Mouse (Mus musculus) intestine, postnatal 0 days (tissue): Measurements from ENCODE around the gene Canx. TPM values are rescaled to one million over a fixed set of nuclear protein-coding genes. Genes with fewer than 3 reads are reported as not detected.

ENCODE experiments used
- ATAC-seq: fragments of 200-750 bp; cut with Nextera tagmentation; 2 replicates; pipeline ENCODE4 v1.8.0; 2017; ENCODE audit warnings: mild to moderate bottlenecking, moderate TSS enrichment, moderate library complexity
- H3K27ac ChIP-seq: fragments of 300-500 bp; sonication (generic); 2 replicates; pipeline ENCODE4 v1.5.1; 2014; ENCODE audit warnings: mild to moderate bottlenecking, low read depth, low read length, moderate library complexity
- H3K27me3 ChIP-seq: fragments of 300-500 bp; sonication (generic); replicated peaks from 2 replicates; pipeline ENCODE4 v1.6.1; 2014; ENCODE audit warnings: low read length, mixed read lengths; ENCODE audit not compliant: control insufficient read depth, insufficient read depth
- H3K36me3 ChIP-seq: fragments of 300-500 bp; sonication (generic); 2 replicates; pipeline ENCODE4 v1.6.1; 2014; ENCODE audit warnings: mild to moderate bottlenecking, moderate library complexity; ENCODE audit not compliant: control insufficient read depth, insufficient read depth
- H3K4me1 ChIP-seq: fragments of 300-500 bp; sonication (generic); replicated peaks from 2 replicates; pipeline ENCODE4 v1.6.1; 2014; ENCODE audit warnings: antibody characterized with exemption, low read length, mixed read lengths; ENCODE audit not compliant: control insufficient read depth, insufficient read depth
- H3K4me2 ChIP-seq: fragments of 300-500 bp; sonication (generic); replicated peaks from 2 replicates; pipeline ENCODE4 v1.6.1; 2014; ENCODE audit warnings: low read depth, mild to moderate bottlenecking, moderate library complexity
- H3K4me3 ChIP-seq: fragments of 300-500 bp; sonication (generic); 2 replicates; pipeline ENCODE4 v1.5.1; 2014; ENCODE audit warnings: low read depth, low read length
- H3K9ac ChIP-seq: fragments of 300-500 bp; sonication (generic); 2 replicates; pipeline ENCODE4 v1.6.1; 2014; ENCODE audit warnings: mild to moderate bottlenecking, low read depth, low read length
- H3K9me3 ChIP-seq: fragments of 300-500 bp; sonication (generic); 2 replicates; pipeline ENCODE4 v1.6.1; 2016; ENCODE audit warnings: mixed run types; ENCODE audit not compliant: control insufficient read depth
- CTCF ChIP-seq: sonication (generic); IDR thresholded peaks from 2 replicates; pipeline ENCODE4 v1.5.1; 2016; ENCODE audit warnings: low read depth, mild to moderate bottlenecking, control low read depth, antibody characterized with exemption, moderate library complexity
- WGBS: fragments of 180-500 bp; shearing (Covaris S2); extraction: QIAGEN DNeasy Blood & Tissue Kit; methylation state at CpG from one replicate; pipeline ENCODE4 v1.1.7; 2014; 5-methylcytosine and 5-hydroxymethylcytosine counted together
- microRNA counts: library from miRNA; unstranded; fragments of <30 nt; microRNA quantifications from one replicate; lab custom pipeline; 2016
- microRNA-seq: library from miRNA; unstranded; fragments of <30 nt; microRNA quantifications from one replicate; pipeline ENCODE4, GENCODE M21; 2016
- polyA plus RNA-seq: library from polyadenylated mRNA; unstranded; fragments of >200 nt; fragmentation: Nextera tagmentation; extraction: Ambion mirVana; gene quantifications from 2 replicates; pipeline ENCODE4 v1.2.1, GENCODE M21; 2015

Canx gene
- polyA plus RNA-seq, 1 experiment from 2014 or later = 181 TPM

GRCm38 (mm10) chr11:50252684-50253265 lies 72.7 kb downstream of the Canx start:
- H3K9me3 ChIP-seq = no peaks in the 10 kb centered on the region
- H3K4me3 ChIP-seq = no peak overlapping the region
- no peak overlapping the region for H3K4me2 ChIP-seq
- H3K4me1 ChIP-seq = no peaks in the 10 kb centered on the region
- H3K27me3 ChIP-seq = no peaks in the 10 kb centered on the region
- no peak for ATAC-seq
- no peak for TF ChIP-seq CTCF
- no peak overlapping the region for H3K27ac ChIP-seq
- 47% methylated on average over 11 of the region's 11 CpGs for WGBS
- H3K9ac ChIP-seq = no peak overlapping the region
- H3K36me3 ChIP-seq = peaks cover 12% of the 10 kb centered on the region

DNA sequence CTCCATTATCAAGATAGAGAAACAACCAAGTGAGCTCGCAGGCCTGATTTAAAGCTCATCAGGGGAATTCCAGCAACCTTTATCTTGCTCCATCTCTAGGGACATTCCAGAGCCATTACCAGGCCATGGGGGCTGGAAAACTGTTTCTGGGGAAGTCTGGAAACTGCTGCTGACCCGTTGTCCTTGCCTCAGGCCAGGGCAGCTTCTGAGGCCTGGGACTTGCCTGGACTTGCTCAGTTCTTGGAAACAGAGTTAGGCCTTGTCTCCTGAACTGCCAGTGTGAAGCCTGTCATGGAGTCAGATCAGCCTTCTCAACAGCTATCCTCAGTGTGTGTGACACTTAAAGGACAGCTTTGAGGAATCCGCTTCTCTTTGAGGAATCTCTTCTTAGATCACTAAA lies 73.3 kb downstream of the Canx start:
- Histone ChIP-seq H3K4me1 (no peaks in the 10 kb centered on the region), H3K36me3 (peaks cover 11% of the 10 kb centered on the region), H3K27me3 (no peaks in the 10 kb centered on the region), H3K4me3 (no peak overlapping the region), H3K27ac (no peak overlapping the region), H3K4me2 (no peak overlapping the region), H3K9me3 (no peaks in the 10 kb centered on the region), H3K9ac (no peak overlapping the region)
- no peak for ATAC-seq
- WGBS = 57% methylated on average over 3 of the region's 3 CpGs
- TF ChIP-seq CTCF = no peak

DNA sequence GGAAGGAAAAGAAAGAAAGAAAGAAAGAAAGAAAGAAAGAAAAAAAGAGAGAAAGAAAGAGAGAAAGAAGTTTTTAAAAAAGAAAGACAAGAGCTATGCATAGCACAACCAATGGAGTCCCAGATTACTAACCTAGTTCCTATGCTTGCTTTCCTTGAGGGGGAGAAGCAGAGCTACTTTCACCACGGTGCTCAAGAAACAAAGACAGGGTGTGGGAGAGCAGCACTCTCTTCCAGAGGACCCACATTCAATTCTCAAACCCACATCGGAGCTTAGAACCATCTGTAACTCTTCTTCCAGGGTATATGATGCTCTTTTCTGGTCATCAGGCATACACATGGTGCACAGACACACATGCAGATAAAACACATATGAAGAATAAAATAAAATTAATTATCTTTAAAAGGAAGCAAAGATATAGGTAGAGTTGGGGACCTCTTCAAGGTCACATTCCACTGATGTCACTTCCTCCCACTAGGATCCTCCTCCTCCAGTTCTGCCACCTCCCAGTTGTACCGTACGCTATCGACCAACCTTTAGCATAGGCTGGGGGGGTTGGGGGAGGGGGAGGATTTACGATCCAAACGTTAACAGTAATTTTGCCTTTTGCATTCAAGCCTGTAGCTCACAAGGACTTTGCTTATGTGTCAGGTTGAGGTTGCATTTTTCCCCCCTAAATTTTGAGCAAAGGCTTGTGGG lies 76.9 kb downstream of the Canx start:
- Histone ChIP-seq H3K27ac (no peak overlapping the region), H3K4me2 (no peak overlapping the region), H3K36me3 (no peaks in the 10 kb centered on the region), H3K4me3 (no peak overlapping the region), H3K4me1 (no peaks in the 10 kb centered on the region), H3K9me3 (no peaks in the 10 kb centered on the region), H3K9ac (no peak overlapping the region), H3K27me3 (no peaks in the 10 kb centered on the region)
- no peak for TF ChIP-seq CTCF
- WGBS = 57% methylated on average over 7 of the region's 7 CpGs
- no peak for ATAC-seq

DNA sequence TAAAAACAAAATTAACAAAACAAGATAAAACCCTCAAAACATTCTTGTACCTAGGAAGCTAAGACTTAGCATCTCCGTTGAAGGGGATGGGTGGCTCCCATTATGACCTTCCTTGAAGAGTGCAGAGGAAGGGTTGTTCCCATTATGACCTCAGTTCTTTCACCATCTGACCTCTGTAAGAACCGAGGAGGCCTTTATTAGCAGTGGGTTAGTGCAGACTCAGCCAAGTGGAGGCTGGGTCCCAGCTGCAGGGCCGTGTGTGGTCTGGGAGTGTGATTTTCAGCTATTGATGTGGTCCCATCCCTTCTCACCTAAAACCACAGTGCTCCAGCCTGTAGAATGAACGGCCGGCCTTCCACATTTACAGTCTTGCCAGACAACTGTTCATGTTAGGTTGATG lies 80.2 kb downstream of the Canx start:
- Histone ChIP-seq H3K27me3 (no peaks in the 10 kb centered on the region), H3K4me3 (no peak overlapping the region), H3K4me2 (no peak overlapping the region), H3K36me3 (no peaks in the 10 kb centered on the region), H3K4me1 (no peaks in the 10 kb centered on the region), H3K9me3 (no peaks in the 10 kb centered on the region), H3K27ac (no peak overlapping the region), H3K9ac (no peak overlapping the region)
- 82% methylated on average over 5 of the region's 5 CpGs for WGBS
- TF ChIP-seq CTCF = no peak
- ATAC-seq = no peak

MicroRNAs within 50 kb of the gene (microRNA counts, 519-probe panel; counts per million panel counts)
- 2,359 counts per million, percentile 19 among the panel's probes with 10 or more counts for microRNA mmu-miR-804 (lab: Ali Mortazavi, UCI)

Small RNA genes lying within 50 kb of the gene (microRNA-seq; reads per million reads assigned to microRNA genes)
- gene Mir804 = not detected

Other genes with a start within 250 kb of the Canx start
- 16.7 and 18.0 TPM in 2 replicates for gene Tbc1d9b, start 194.3 kb downstream of the Canx start, polyA plus RNA-seq
- gene Mrnip, start 151.2 kb downstream of the Canx start, polyA plus RNA-seq = 6.1 and 7.0 TPM in 2 replicates
- gene Sqstm1, start 114.8 kb downstream of the Canx start, polyA plus RNA-seq = 197 and 213 TPM in 2 replicates
- 33.2 and 35.0 TPM in 2 replicates for gene Mgat4b, start 114.8 kb downstream of the Canx start, polyA plus RNA-seq
- 39.5 and 54.4 TPM in 2 replicates for gene Ltc4s, start 87.1 kb downstream of the Canx start, polyA plus RNA-seq
- gene Maml1, start 33.4 kb downstream of the Canx start, polyA plus RNA-seq = 2.5 and 2.6 TPM in 2 replicates
- 0.17 and 0.30 TPM in 2 replicates for gene Cby3, start 28.8 kb upstream of the Canx start, polyA plus RNA-seq
- 111 and 112 TPM in 2 replicates for gene Hnrnph1, start 51.3 kb upstream of the Canx start, polyA plus RNA-seq
- gene Rufy1, start 105.5 kb upstream of the Canx start, polyA plus RNA-seq = 19.1 and 21.1 TPM in 2 replicates